Mouse (Mus musculus): ENCODE measurements around the gene Gpatch2. TPM values are rescaled to one million over a fixed set of nuclear protein-coding genes. Genes with fewer than 3 reads are reported as not detected.

Gene Gpatch2
- polyA plus RNA-seq, 1 experiment from 2014 or later, result 30.8 TPM

DNA sequence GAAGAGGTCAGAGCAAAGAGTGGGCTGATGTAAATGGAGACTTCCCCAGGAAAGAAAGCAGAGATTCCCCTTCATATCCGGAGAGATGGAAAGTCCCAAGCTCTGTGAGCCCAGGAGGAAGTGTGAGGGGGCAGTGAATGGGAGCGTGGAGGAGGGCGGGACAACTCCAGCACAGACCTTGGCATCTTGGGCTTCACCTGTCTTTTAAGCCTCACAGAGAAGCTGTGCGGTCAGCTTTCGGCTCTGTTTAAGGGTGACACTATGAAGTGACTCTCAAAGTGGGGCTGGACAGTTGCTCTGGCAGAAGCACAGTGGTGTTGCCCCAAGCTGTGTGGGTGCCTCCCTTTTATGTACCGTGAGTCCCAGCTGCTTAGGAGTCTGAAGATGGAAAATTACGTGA, 74.9 kb downstream of the Gpatch2 start:
- H3K9ac ChIP-seq (ENCODE audit: low read length), result no peak overlapping the region
- H3K27ac ChIP-seq (ENCODE audit: low read depth, low read length), result no peak overlapping the region
- no peaks in the 10 kb centered on the region for H3K27me3 ChIP-seq (ENCODE audit: control insufficient read depth, insufficient read depth, low read length)
- no peaks in the 10 kb centered on the region for H3K4me1 ChIP-seq (replicated peaks; ENCODE audit: control insufficient read depth, insufficient read depth, low read length)
- no peaks in the 10 kb centered on the region for H3K9me3 ChIP-seq (ENCODE audit: control insufficient read depth, low read length)
- H3K4me3 ChIP-seq (ENCODE audit: low read depth, low read length), result no peak overlapping the region
- H3K4me2 ChIP-seq (ENCODE audit: low read depth, low read length, severe bottlenecking), result no peak overlapping the region
- WGBS, result 95% methylated on average over 7 of the region's 7 CpGs
- no peak for ATAC-seq (replicated peaks; ENCODE audit: low FRiP score)
- no peaks in the 10 kb centered on the region for H3K36me3 ChIP-seq (ENCODE audit: control insufficient read depth, insufficient read depth, low read length)
- DNase-seq (ENCODE audit: low spot score), result no peak

GRCm38 (mm10) chr1:187291480-187292394, 76.4 kb downstream of the Gpatch2 start:
- DNase-seq (ENCODE audit: low spot score) (no peak), ATAC-seq (replicated peaks; ENCODE audit: low FRiP score) (no peak)
- Histone ChIP-seq H3K36me3 (ENCODE audit: control insufficient read depth, insufficient read depth, low read length) (no peaks in the 10 kb centered on the region), H3K4me1 (replicated peaks; ENCODE audit: control insufficient read depth, insufficient read depth, low read length) (no peaks in the 10 kb centered on the region), H3K9ac (ENCODE audit: low read length) (no peak overlapping the region), H3K27me3 (ENCODE audit: control insufficient read depth, insufficient read depth, low read length) (no peaks in the 10 kb centered on the region), H3K4me2 (ENCODE audit: low read depth, low read length, severe bottlenecking) (no peak overlapping the region), H3K4me3 (ENCODE audit: low read depth, low read length) (no peak overlapping the region), H3K9me3 (ENCODE audit: control insufficient read depth, low read length) (no peaks in the 10 kb centered on the region), H3K27ac (ENCODE audit: low read depth, low read length) (no peak overlapping the region)
- 86% methylated on average over 10 of the region's 10 CpGs for WGBS

GRCm38 (mm10) chr1:187292395-187292749, 77.1 kb downstream of the Gpatch2 start:
- H3K9me3 ChIP-seq (ENCODE audit: control insufficient read depth, low read length), result no peaks in the 10 kb centered on the region
- no peak overlapping the region for H3K4me2 ChIP-seq (ENCODE audit: low read depth, low read length, severe bottlenecking)
- H3K27me3 ChIP-seq (ENCODE audit: control insufficient read depth, insufficient read depth, low read length), result no peaks in the 10 kb centered on the region
- 90% methylated on average over 3 of the region's 3 CpGs for WGBS
- H3K4me3 ChIP-seq (ENCODE audit: low read depth, low read length), result no peak overlapping the region
- no peak overlapping the region for H3K9ac ChIP-seq (ENCODE audit: low read length)
- ATAC-seq (replicated peaks; ENCODE audit: low FRiP score), result no peak
- H3K27ac ChIP-seq (ENCODE audit: low read depth, low read length), result no peak overlapping the region
- no peak for DNase-seq (ENCODE audit: low spot score)
- H3K4me1 ChIP-seq (replicated peaks; ENCODE audit: control insufficient read depth, insufficient read depth, low read length), result no peaks in the 10 kb centered on the region
- H3K36me3 ChIP-seq (ENCODE audit: control insufficient read depth, insufficient read depth, low read length), result no peaks in the 10 kb centered on the region

GRCm38 (mm10) chr1:187293233-187293632, 77.9 kb downstream of the Gpatch2 start:
- Histone ChIP-seq H3K9me3 (ENCODE audit: control insufficient read depth, low read length) (no peaks in the 10 kb centered on the region), H3K36me3 (ENCODE audit: control insufficient read depth, insufficient read depth, low read length) (no peaks in the 10 kb centered on the region), H3K4me3 (ENCODE audit: low read depth, low read length) (no peak overlapping the region), H3K9ac (ENCODE audit: low read length) (no peak overlapping the region), H3K27me3 (ENCODE audit: control insufficient read depth, insufficient read depth, low read length) (no peaks in the 10 kb centered on the region), H3K4me1 (replicated peaks; ENCODE audit: control insufficient read depth, insufficient read depth, low read length) (no peaks in the 10 kb centered on the region), H3K27ac (ENCODE audit: low read depth, low read length) (no peak overlapping the region), H3K4me2 (ENCODE audit: low read depth, low read length, severe bottlenecking) (no peak overlapping the region)
- ATAC-seq (replicated peaks; ENCODE audit: low FRiP score) (no peak), DNase-seq (ENCODE audit: low spot score) (no peak)
- 88% methylated on average over 3 of the region's 3 CpGs for WGBS

- H3K4me1 ChIP-seq (replicated peaks; ENCODE audit: control insufficient read depth, insufficient read depth, low read length), result no peaks in the 10 kb centered on the region
- H3K36me3 ChIP-seq (ENCODE audit: control insufficient read depth, insufficient read depth, low read length), result no peaks in the 10 kb centered on the region
- no peak overlapping the region for H3K27ac ChIP-seq (ENCODE audit: low read depth, low read length)
- no peak for DNase-seq (ENCODE audit: low spot score)
- H3K27me3 ChIP-seq (ENCODE audit: control insufficient read depth, insufficient read depth, low read length), result no peaks in the 10 kb centered on the region
- no peak for ATAC-seq (replicated peaks; ENCODE audit: low FRiP score)
- H3K4me3 ChIP-seq (ENCODE audit: low read depth, low read length), result no peak overlapping the region
- WGBS, result 90% methylated on average over 5 of the region's 5 CpGs
- H3K9ac ChIP-seq (ENCODE audit: low read length), result no peak overlapping the region
- H3K4me2 ChIP-seq (ENCODE audit: low read depth, low read length, severe bottlenecking), result no peak overlapping the region
- no peaks in the 10 kb centered on the region for H3K9me3 ChIP-seq (ENCODE audit: control insufficient read depth, low read length)
These were observed 79.2 kb downstream of the Gpatch2 start for GRCm38 (mm10) chr1:187294522-187294921.

DNA sequence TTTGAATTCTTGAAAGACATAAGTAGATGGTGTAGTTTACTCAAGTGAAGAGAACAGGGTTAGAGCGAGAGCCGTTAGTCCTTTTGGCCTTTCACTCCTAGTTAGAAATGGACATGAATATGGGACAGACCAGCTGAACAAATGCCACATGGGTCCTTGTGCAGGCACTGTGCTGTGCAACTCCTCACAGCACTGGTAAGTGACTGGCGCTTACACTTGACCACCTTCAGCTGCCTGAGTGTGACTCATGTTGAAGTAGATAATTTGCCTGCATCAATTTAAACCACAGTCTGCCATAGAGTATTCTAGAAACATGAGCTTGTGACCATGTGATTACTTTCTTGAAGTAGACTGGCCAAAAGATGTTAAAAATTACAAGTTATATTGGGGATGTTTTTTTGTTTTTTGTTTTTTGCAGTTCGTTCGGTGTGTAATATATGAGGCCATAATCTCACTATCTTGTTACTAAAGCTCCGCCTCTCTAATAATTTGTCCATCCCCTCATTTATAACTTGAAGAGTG, 79.8 kb downstream of the Gpatch2 start:
- H3K27me3 ChIP-seq (ENCODE audit: control insufficient read depth, insufficient read depth, low read length), result no peaks in the 10 kb centered on the region
- H3K4me1 ChIP-seq (replicated peaks; ENCODE audit: control insufficient read depth, insufficient read depth, low read length), result no peaks in the 10 kb centered on the region
- no peak overlapping the region for H3K27ac ChIP-seq (ENCODE audit: low read depth, low read length)
- 91% methylated on average over 6 of the region's 6 CpGs for WGBS
- DNase-seq (ENCODE audit: low spot score) (no peak), ATAC-seq (replicated peaks; ENCODE audit: low FRiP score) (no peak)
- no peaks in the 10 kb centered on the region for H3K36me3 ChIP-seq (ENCODE audit: control insufficient read depth, insufficient read depth, low read length)
- no peaks in the 10 kb centered on the region for H3K9me3 ChIP-seq (ENCODE audit: control insufficient read depth, low read length)
- H3K4me2 ChIP-seq (ENCODE audit: low read depth, low read length, severe bottlenecking), result no peak overlapping the region
- H3K4me3 ChIP-seq (ENCODE audit: low read depth, low read length), result no peak overlapping the region
- no peak overlapping the region for H3K9ac ChIP-seq (ENCODE audit: low read length)

DNA sequence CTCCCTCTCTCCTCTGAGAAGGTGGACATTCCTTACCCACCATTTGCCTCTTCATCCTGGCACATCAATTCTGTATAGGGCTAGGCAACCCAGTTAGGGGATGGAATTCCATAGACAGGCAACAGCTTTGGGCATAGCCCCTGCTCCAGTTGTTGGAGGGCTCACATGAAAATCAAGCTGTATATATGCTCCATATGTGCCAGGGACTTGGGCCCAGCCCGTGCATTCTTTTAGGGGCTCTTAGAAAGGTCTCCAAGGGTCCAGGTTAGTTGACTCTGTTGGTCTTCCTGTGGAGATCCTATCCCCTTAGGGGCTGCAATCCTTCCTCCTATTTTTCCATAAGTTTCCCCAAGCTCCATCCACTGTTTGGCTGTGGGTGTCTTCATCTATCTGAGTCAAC, 80.4 kb downstream of the Gpatch2 start:
- no peak for DNase-seq (ENCODE audit: low spot score)
- Histone ChIP-seq H3K27ac (ENCODE audit: low read depth, low read length) (no peak overlapping the region), H3K4me3 (ENCODE audit: low read depth, low read length) (no peak overlapping the region), H3K9me3 (ENCODE audit: control insufficient read depth, low read length) (no peaks in the 10 kb centered on the region), H3K36me3 (ENCODE audit: control insufficient read depth, insufficient read depth, low read length) (no peaks in the 10 kb centered on the region), H3K9ac (ENCODE audit: low read length) (no peak overlapping the region), H3K4me1 (replicated peaks; ENCODE audit: control insufficient read depth, insufficient read depth, low read length) (no peaks in the 10 kb centered on the region), H3K4me2 (ENCODE audit: low read depth, low read length, severe bottlenecking) (no peak overlapping the region), H3K27me3 (ENCODE audit: control insufficient read depth, insufficient read depth, low read length) (no peaks in the 10 kb centered on the region)
- 80% methylated on average over 1 of the region's 1 CpGs for WGBS
- ATAC-seq (replicated peaks; ENCODE audit: low FRiP score), result no peak

DNA sequence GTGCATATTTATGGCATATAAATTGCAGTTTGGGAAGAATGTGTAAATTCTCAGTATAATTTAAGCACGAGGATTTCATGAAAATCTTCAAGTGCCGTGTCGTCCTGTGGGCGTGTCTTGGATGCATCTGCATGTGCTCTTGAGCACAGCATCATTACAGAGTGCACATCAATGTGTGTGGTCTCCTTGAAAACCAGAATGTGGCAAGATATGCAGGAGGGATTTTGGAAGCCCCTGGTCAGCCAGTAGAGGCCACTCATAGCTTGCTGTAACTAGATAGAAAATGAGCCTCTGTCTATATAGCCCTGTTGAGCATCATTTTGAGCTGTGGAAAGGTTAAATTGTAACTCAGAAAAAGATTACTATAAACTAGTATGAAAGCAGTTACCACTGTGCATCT, 83.9 kb downstream of the Gpatch2 start:
- H3K4me1 ChIP-seq (replicated peaks; ENCODE audit: control insufficient read depth, insufficient read depth, low read length), result no peaks in the 10 kb centered on the region
- H3K36me3 ChIP-seq (ENCODE audit: control insufficient read depth, insufficient read depth, low read length), result no peaks in the 10 kb centered on the region
- H3K27me3 ChIP-seq (ENCODE audit: control insufficient read depth, insufficient read depth, low read length), result no peaks in the 10 kb centered on the region
- no peak overlapping the region for H3K9ac ChIP-seq (ENCODE audit: low read length)
- H3K4me2 ChIP-seq (ENCODE audit: low read depth, low read length, severe bottlenecking), result no peak overlapping the region
- ATAC-seq (replicated peaks; ENCODE audit: low FRiP score) (no peak), DNase-seq (ENCODE audit: low spot score) (no peak)
- H3K4me3 ChIP-seq (ENCODE audit: low read depth, low read length), result no peak overlapping the region
- H3K9me3 ChIP-seq (ENCODE audit: control insufficient read depth, low read length), result no peaks in the 10 kb centered on the region
- no peak overlapping the region for H3K27ac ChIP-seq (ENCODE audit: low read depth, low read length)
- 74% methylated on average over 4 of the region's 4 CpGs for WGBS

GRCm38 (mm10) chr1:187300626-187301025, 85.3 kb downstream of the Gpatch2 start:
- no peak overlapping the region for H3K27ac ChIP-seq (ENCODE audit: low read depth, low read length)
- H3K4me2 ChIP-seq (ENCODE audit: low read depth, low read length, severe bottlenecking), result no peak overlapping the region
- H3K27me3 ChIP-seq (ENCODE audit: control insufficient read depth, insufficient read depth, low read length), result no peaks in the 10 kb centered on the region
- no peak overlapping the region for H3K9ac ChIP-seq (ENCODE audit: low read length)
- WGBS, result 49% methylated on average over 5 of the region's 5 CpGs
- no peaks in the 10 kb centered on the region for H3K9me3 ChIP-seq (ENCODE audit: control insufficient read depth, low read length)
- H3K36me3 ChIP-seq (ENCODE audit: control insufficient read depth, insufficient read depth, low read length), result no peaks in the 10 kb centered on the region
- ATAC-seq (replicated peaks; ENCODE audit: low FRiP score) (peak; percentile 58; the same call in 1 of the 2 replicates), DNase-seq (ENCODE audit: low spot score) (no peak)
- no peak overlapping the region for H3K4me3 ChIP-seq (ENCODE audit: low read depth, low read length)
- no peaks in the 10 kb centered on the region for H3K4me1 ChIP-seq (replicated peaks; ENCODE audit: control insufficient read depth, insufficient read depth, low read length)

All from forebrain, embryonic 11.5 days (tissue).